Mouse (Mus musculus): ENCODE results near the gene Gins2. TPM values are rescaled to one million over a fixed set of nuclear protein-coding genes. Genes with fewer than 3 reads are reported as not detected.
A peak's percentile ranks its signal among the peaks of the same experiment; 100 is the strongest.

Gene Gins2
- 8.3 and 35.4 TPM in 2 replicates for polyA plus RNA-seq (2012; ENCODE audit: insufficient read depth, low replicate concordance)

DNA sequence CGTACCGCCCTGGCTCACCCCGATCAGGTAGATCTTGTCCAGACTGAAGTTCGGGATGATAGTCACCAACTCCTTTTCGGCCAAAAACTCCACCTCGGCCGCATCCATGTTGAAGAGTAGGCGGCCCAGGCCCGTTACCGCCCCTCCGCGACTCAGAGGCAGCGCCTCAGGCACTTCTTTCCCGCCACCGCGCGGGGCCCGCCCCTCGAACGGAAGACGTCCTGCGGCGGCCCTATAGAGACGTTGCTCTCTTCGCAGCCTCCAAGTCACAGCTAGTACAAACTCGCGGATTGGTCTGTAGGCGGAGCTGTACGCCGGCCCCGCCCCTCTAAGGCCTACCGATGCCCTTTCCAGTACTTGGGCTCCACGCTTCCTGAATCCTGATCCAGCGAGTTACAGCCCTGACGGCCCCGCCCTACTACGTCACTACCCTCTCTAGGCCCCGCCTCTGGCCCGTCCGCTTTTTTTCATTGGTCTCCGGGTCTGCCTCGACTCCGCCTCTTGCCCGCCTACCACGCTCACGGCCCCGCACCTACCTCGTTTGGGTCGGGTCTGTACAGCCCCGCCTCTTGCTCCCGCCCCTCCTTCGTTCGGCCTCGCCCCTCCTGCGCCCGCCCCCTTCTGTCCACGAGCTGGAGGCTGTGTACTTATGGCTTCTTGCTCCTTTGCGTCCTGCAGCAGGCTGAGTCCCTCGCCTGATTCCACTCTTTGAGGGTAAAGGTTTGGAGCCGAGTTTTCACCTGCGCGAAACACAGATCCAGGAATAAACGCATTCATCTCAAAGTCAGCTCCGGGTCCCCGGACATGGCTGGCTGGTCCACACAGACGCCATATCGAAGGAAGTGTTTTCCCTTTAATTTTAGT lies at the start of gene Gins2:
TSS of gene Gins2 (minus strand) at position 397 of the 864 bp plus-strand sequence.
- Histone ChIP-seq H3K27me3 (replicated peaks) (peaks cover 2% of the 10 kb centered on the region), H3K4me1 (peaks cover 51% of the 10 kb centered on the region), H3K4me3 (replicated peaks) (peak within 1 kb of the TSS; percentile 95), H3K36me3 (replicated peaks; ENCODE audit: low read length) (peaks cover 30% of the 10 kb centered on the region), H3K9me3 (no peaks in the 10 kb centered on the region)
- peak; percentile 67; the same call in 1 of the 2 replicates for TF ChIP-seq FLI1 (IDR thresholded peaks at IDR 0.05; ENCODE audit: low read length)
- no peak for TF ChIP-seq GATA1 (IDR thresholded peaks at IDR 0.05; ENCODE audit: borderline replicate concordance, low read length)

DNA sequence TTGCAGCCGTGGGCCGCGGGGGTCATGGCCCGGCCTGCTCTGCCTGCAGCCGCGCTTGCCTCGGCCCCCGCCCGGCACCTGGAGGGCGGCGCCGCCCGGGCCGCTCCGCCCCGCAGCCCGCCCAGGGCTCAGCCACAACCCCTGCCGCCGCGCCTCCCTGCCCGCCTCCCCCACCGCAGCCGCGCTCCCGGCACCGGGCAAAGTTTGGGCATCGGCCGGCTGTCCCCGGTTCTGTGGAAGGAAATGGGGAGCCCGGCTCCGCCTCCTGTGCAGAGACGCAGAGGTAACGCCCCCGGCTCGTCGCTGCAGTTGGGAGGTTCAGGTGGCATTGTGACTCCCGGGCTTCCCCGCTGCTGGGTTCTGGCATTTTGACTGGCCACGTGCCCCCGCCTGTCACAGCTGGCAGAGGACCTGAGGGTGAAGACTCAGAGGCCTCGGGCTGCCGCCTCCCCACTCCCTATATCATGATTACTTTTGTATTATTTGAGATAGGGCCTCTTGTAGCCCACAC lies 45.3 kb upstream of the Gins2 start:
- Histone ChIP-seq H3K4me1 (peaks cover 49% of the 10 kb centered on the region), H3K4me3 (replicated peaks) (peak overlapping the region; percentile 91), H3K36me3 (replicated peaks; ENCODE audit: low read length) (no peaks in the 10 kb centered on the region), H3K9me3 (peaks cover 26% of the 10 kb centered on the region), H3K27me3 (replicated peaks) (peaks cover 86% of the 10 kb centered on the region)
- no peak for TF ChIP-seq FLI1 (IDR thresholded peaks at IDR 0.05; ENCODE audit: low read length)
- TF ChIP-seq GATA1 (IDR thresholded peaks at IDR 0.05; ENCODE audit: borderline replicate concordance, low read length), result no peak

DNA sequence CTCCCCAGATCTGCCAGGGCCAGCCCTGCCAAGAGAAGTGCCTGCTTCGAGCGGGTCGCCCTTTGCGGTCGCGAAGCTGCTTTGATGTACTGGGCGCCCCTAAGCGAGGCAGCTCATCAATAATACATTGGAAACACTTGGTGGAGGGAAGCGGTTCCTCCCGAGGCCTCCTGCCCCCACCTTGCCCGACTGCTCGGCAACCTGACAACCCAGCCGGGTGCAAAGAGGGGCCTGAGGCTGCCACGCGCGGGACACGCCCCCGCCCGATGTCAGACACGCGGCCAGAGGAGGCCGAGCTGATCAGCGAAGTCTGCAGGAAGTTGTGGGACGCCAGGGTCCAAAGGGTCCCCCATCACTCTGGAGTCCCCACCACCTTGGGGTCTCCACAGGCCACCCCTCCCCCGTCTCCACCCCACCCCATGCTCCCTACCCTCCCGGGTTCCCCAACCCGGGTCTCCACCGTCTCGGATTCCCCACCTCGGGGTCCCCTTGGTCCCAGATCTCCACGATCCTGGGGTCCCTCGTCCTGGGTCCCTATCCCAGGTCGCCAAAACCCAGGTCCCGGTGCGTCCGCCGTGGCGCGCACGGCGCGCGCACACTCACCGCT lies 44.7 kb upstream of the Gins2 start:
- peak overlapping the region; percentile 91 for H3K4me3 ChIP-seq (replicated peaks)
- peaks cover 31% of the 10 kb centered on the region for H3K9me3 ChIP-seq
- H3K4me1 ChIP-seq, result peaks cover 49% of the 10 kb centered on the region
- H3K36me3 ChIP-seq (replicated peaks; ENCODE audit: low read length), result no peaks in the 10 kb centered on the region
- no peak for TF ChIP-seq GATA1 (IDR thresholded peaks at IDR 0.05; ENCODE audit: borderline replicate concordance, low read length)
- no peak for TF ChIP-seq FLI1 (IDR thresholded peaks at IDR 0.05; ENCODE audit: low read length)
- peaks cover 89% of the 10 kb centered on the region for H3K27me3 ChIP-seq (replicated peaks)

DNA sequence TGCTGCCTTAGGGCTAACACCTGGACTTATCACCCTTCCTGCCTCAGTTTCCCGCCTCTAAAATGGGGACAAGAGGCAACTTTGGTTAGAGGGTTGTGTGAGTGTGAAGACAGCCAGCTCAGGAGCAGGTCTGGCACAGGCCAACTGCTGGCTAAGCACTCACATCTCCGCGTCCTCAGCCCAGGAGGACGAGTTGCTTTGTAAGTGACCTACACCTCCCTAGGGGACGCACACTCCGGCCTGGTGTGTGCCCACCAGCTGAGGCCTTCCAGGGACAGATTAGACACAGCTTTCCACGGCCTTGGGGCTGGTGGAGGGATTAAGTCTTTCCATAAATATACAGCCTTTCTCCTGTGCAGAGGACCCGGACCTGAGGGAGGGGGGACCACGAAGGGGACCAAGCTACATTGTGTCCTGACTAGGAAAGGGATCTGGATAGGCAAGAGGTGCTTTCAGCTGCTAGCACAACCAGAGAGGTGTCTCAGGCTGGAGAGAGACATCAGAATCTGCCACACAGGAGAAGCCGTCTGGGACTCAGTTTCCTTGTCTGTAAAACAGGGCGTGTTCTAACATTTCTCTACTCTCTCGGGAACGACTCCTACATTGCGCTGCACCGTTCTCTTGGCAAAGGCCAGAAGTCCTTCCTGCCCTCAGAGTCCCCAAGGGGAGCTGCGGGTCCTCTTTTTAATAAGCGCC lies 44.0 kb upstream of the Gins2 start:
- Histone ChIP-seq H3K4me1 (peaks cover 49% of the 10 kb centered on the region), H3K4me3 (replicated peaks) (no peak overlapping the region), H3K27me3 (replicated peaks) (peaks cover 94% of the 10 kb centered on the region), H3K36me3 (replicated peaks; ENCODE audit: low read length) (no peaks in the 10 kb centered on the region), H3K9me3 (peaks cover 30% of the 10 kb centered on the region)
- TF ChIP-seq GATA1 (IDR thresholded peaks at IDR 0.05; ENCODE audit: borderline replicate concordance, low read length), result no peak
- no peak for TF ChIP-seq FLI1 (IDR thresholded peaks at IDR 0.05; ENCODE audit: low read length)

DNA sequence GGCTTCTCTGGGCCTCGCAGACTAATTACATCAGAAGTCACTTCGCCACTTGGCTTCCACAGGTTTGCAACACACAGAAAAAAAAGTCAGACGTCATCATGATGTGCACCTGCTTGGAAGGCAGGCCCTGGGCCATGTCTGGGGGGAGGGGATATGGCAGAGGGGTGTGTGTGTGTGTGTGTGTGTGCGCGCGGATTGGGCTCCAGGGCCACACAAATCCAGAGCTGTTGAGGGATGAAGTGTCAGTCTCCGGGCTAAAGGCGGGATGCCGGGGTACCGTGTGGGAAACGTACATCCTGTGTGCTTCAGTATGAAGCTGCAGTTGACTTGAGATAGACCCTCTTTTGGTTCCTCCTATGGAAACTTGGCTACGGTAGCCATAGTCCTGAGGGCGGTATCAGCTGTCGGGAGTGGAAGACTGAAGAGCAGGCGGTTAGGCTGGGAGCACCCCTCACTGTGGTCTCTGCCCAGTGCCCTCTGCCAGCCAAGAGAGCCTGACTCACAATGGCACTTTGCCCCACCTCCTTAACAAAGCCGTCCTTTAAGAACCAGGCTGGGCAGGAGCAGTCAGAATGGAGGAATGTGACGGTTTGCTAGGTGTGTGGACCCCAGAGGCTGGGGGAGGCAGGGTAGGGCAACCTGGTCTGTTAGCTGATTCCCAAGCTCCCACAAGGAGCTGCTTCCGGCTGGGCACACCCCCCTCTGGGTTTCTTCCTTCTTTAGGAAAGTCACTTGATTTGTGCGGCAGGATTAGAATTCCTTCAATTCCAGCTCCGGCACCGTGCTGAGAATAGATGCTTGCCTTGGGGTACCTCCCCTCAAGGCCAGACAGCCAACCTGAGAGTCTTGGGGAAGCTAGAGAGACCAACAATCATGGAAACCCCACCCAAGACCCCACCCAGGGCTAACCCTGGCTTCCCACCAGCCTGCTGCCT lies 42.6 kb upstream of the Gins2 start:
- H3K27me3 ChIP-seq (replicated peaks), result peaks cover 90% of the 10 kb centered on the region
- TF ChIP-seq GATA1 (IDR thresholded peaks at IDR 0.05; ENCODE audit: borderline replicate concordance, low read length) (no peak), FLI1 (IDR thresholded peaks at IDR 0.05; ENCODE audit: low read length) (no peak)
- no peak overlapping the region for H3K4me3 ChIP-seq (replicated peaks)
- no peaks in the 10 kb centered on the region for H3K36me3 ChIP-seq (replicated peaks; ENCODE audit: low read length)
- peaks cover 38% of the 10 kb centered on the region for H3K4me1 ChIP-seq
- peaks cover 21% of the 10 kb centered on the region for H3K9me3 ChIP-seq

DNA sequence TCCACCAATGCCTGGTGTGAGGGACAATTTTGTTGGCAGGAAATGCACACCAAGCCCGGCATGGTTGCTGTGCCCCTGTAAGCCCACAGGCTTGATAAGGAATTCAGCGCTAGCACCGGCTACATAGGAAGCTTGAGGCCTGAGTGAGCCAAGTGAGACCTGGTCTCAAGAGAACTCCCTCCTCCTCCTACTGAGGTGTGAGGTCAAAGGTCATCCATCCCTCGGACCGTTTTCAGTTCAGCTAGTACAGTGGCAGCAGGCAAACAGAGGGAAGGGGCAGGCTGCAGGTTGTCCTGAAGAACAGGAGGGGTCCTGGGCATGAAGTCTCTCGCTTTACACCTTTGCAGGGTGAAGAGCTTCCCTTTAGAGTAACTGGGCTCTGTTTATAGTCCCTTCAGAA lies 41.7 kb upstream of the Gins2 start:
- peaks cover 84% of the 10 kb centered on the region for H3K27me3 ChIP-seq (replicated peaks)
- H3K4me3 ChIP-seq (replicated peaks), result no peak overlapping the region
- no peak for TF ChIP-seq FLI1 (IDR thresholded peaks at IDR 0.05; ENCODE audit: low read length)
- H3K36me3 ChIP-seq (replicated peaks; ENCODE audit: low read length), result no peaks in the 10 kb centered on the region
- H3K9me3 ChIP-seq, result peaks cover 21% of the 10 kb centered on the region
- peaks cover 33% of the 10 kb centered on the region for H3K4me1 ChIP-seq

DNA sequence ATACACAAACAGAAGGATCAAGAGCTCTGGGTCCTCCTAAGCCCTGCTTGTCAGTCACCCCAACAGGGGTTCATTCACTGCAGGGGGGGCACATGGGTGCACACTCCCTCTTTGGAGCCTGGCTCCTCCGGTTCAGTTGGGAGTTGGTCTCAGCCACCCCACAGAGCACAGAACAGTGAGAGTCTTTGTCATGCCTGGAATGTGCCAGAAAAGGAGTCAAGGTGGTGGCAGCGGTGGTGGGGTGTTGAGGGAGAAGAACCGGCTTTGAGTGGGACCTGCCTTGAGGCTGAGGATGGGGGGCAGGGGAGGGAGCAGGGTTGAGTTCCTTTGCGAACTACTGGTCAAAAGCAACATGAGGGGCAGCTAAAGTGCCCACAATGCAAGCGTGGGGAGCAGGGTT lies 40.9 kb upstream of the Gins2 start:
- peaks cover 77% of the 10 kb centered on the region for H3K27me3 ChIP-seq (replicated peaks)
- H3K4me3 ChIP-seq (replicated peaks), result no peak overlapping the region
- no peak for TF ChIP-seq GATA1 (IDR thresholded peaks at IDR 0.05; ENCODE audit: borderline replicate concordance, low read length)
- no peak for TF ChIP-seq FLI1 (IDR thresholded peaks at IDR 0.05; ENCODE audit: low read length)
- H3K4me1 ChIP-seq, result peaks cover 33% of the 10 kb centered on the region
- peaks cover 21% of the 10 kb centered on the region for H3K9me3 ChIP-seq
- H3K36me3 ChIP-seq (replicated peaks; ENCODE audit: low read length), result no peaks in the 10 kb centered on the region

DNA sequence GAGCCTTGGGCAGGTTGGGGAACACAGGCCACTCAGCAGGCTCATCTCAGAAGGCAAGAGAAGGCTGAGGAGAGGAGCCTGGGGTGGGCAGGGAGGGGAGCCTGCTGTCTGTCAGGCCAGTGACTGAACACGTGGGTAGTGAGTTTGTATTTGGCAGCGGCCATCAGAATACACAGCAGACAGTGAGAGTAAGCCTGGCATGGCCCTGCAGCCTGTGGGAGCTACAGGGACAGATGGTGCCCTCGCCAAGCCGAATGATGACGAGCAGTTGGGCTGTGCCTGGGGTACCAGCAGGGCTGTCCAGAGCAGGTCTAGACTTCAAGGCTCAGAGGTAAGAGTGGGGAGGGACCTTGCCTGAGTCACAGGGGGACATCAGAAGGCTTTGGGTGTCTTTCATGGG lies 38.2 kb upstream of the Gins2 start:
- H3K4me1 ChIP-seq, result peaks cover 32% of the 10 kb centered on the region
- TF ChIP-seq GATA1 (IDR thresholded peaks at IDR 0.05; ENCODE audit: borderline replicate concordance, low read length), result no peak
- TF ChIP-seq FLI1 (IDR thresholded peaks at IDR 0.05; ENCODE audit: low read length), result no peak
- peaks cover 12% of the 10 kb centered on the region for H3K9me3 ChIP-seq
- peaks cover 50% of the 10 kb centered on the region for H3K27me3 ChIP-seq (replicated peaks)
- H3K4me3 ChIP-seq (replicated peaks), result no peak overlapping the region
- H3K36me3 ChIP-seq (replicated peaks; ENCODE audit: low read length), result no peaks in the 10 kb centered on the region

DNA sequence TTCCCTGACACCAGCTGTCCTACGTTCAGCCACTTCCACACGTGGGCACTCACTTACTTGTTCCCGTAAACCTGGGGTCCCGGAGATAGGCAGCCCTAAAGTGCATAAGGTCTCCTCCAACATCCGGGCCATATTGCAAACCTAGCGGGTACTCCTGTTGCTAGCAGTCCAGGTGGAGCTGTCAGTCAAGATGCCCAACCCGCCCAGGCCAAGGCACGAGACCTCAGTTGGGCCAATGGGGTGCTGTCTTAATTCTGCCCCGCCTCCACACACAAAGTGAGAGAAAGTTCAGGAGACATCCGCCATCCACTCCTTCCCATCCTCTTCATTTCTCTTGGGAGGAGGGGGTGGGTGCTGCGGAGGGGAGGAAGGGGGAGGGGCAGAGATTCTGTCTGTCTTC lies 37.4 kb upstream of the Gins2 start:
- TF ChIP-seq FLI1 (IDR thresholded peaks at IDR 0.05; ENCODE audit: low read length), result no peak
- no peak for TF ChIP-seq GATA1 (IDR thresholded peaks at IDR 0.05; ENCODE audit: borderline replicate concordance, low read length)
- peaks cover 34% of the 10 kb centered on the region for H3K4me1 ChIP-seq
- no peak overlapping the region for H3K4me3 ChIP-seq (replicated peaks)
- peaks cover 9% of the 10 kb centered on the region for H3K9me3 ChIP-seq
- H3K36me3 ChIP-seq (replicated peaks; ENCODE audit: low read length), result no peaks in the 10 kb centered on the region
- peaks cover 45% of the 10 kb centered on the region for H3K27me3 ChIP-seq (replicated peaks)

Data from megakaryocyte, embryonic 14.5 days (primary cell).